Mouse (Mus musculus): ENCODE measurements around the gene Dlg2. TPM values are rescaled to one million over a fixed set of nuclear protein-coding genes. Genes with fewer than 3 reads are reported as not detected.
A peak's percentile ranks its signal among the peaks of the same experiment; 100 is the strongest.

Dlg2 gene
- total RNA-seq, 2 experiments from 2014 or later, result 1.7 to 2.3 TPM

DNA sequence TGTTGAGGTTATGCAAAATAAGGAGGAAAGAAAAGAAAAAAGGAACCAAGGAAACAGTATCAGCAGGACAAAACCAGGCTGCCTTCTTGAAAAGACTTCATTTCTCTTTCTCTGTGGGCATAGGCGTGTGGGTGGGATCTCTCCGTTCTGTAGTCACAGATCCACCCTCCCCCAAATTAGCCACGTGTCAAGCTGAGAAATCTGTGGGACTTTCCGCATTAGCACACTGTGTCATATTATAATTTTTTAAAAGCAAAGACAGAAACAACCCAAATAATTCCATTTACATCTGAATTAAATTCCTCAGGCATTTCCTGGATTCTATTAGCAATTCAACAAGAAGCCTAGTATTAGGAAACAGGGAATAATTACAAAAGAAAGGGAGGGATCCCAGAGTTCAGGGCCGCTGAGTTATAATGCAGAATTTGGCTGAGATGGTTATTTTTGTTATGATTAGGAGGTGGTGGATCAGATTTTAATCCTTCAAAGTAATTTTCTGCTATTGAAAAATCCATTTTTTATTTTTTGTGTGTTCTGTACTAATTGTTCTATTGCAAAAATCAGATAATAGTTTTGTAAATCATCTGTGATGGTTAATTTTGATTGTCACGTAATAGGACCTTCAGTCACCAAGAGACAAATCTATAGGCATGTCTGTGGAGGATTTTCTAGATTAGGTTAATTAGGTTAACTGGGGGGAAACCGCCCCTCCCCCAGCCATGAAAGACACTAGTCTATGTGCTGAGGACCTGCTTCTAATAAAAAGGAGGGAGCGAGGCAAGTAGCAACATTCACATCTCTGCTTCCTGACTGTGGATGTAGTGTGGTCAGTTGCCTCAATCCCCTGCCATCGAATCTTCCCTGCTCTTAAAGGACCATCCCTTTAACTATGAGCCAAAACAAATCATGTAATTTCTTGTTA, 63.3 kb downstream of the Dlg2 start:
- DNase-seq, result no peak

DNA sequence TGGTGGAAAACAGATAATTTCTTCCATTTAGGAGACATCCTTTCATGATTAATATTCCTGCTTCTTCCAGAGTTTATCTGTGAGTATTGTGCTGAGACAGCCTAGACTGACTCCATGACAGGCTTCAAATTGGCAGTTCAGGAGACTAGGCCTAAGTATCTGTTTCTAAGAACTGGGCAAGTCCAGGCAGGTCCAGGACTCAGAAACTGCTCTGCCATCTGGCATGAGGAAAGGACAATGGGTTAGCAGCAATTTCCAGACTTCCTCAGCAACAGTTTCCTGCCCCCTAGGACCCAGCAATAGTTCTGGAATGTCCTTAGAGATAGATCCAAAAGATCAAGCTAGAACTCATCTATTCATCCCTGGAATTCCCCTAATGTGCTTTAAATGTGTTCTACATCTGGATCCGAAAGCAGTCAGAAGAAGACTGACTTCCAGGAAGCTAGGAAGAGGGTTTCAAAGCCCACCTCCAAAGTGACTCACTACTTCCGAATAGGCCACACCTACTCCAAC, 64.4 kb downstream of the Dlg2 start:
- peak in 1 of 2 experiments; percentile 9 for DNase-seq

DNA sequence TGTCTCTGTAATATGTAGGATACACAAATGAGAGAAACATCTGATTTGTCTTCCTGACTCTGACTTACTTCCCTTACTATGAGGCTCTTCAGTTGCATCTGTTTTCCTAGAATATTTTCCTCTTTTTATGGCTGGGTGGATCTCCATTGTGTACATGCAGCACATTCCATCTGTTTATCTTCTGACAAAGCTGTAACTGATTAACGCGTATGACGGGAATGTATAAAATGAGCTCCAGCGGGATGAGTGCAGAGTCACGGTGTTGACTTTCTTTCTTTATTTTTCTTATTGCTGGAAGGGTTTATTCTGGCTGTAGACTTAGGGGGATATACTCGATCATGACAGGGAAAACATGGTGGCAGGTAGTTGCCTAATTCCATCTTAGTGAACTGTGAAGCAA, 76.9 kb downstream of the Dlg2 start:
- no peak for DNase-seq

GRCm38 (mm10) chr7:90554421-90554820, 77.9 kb downstream of the Dlg2 start:
- DNase-seq, result no peak

GRCm38 (mm10) chr7:90569130-90569529, 92.7 kb downstream of the Dlg2 start:
- DNase-seq, result no peak

DNA sequence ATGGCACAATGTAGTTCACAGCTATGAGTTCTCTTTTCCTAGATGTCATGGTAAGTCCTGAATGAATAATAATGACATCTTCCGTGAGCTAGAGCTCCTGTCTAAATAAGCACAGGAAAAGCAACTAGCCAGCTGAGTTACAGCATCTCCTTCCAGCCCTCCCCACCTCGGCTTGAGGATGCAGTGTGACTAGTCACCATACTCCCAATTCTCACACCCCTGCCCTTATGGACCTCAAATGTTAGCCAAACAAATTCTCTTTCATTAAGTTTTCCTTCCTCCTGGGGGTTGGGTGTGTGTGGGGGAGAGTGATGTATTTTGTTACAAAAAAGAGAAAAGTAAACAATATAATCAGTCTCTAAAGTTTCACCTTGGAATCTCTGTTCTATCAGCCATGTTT, 111.3 kb downstream of the Dlg2 start:
- DNase-seq, result no peak

- no peak for DNase-seq
Measured at GRCm38 (mm10) chr7:90588318-90588717, 111.8 kb downstream of the Dlg2 start.

DNA sequence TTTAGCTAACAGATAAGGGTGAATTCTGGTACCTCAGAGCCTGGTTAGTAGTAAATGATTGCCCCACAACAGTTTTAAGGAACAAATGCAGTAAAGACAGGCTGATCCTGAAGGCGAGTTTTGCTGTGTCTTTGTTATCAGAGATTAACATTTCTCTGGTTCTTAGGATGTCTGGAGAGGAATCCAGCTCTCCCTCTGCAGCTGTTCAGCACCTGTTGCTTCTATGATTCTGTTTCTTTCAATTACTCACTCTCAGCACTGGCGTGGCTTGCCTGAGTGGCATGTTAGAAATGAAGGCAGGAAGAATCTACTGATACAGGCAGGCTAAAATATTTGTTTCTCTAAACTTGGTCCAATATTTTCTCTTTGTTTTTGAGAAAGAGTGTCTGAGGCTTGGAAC, 133.3 kb downstream of the Dlg2 start:
- DNase-seq, result no peak

DNA sequence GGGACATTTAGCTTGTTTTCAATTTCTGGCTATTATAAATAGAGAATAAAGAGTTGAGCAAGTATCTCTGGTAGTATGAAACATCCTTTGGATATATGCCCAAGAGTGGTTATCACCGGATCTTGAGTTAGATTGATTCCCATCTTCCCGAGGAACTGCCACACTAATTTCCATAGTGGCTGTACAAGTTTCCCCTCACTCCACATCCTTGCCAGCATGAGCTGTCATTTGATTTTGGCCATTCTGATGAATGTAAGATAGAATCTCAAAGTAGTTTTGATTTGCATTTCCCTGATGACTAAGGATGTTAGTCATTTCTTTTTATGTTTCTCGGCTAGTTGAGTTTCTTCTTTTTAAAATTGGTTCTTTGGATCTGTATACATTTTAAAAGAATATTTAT, 154.1 kb downstream of the Dlg2 start:
- no peak for DNase-seq

DNA sequence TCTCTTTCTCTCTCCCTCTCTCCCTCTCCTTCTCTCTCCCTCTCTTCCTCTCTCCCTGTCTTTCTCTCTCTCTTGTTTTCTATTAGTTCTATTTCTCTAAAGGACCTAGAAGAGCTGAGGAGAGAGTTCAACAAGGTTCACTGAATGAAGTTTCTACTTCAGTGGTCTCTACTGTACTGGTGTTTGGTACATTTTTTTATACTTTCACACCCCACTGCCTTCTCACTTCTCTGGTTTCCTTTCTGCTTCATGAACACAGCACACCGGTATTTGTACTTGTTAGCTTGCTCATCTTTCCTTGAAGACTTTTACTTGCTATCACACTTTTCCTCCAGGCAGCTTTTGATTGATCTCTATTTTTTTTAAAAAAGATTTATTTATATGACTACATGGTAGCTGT, 173.0 kb downstream of the Dlg2 start:
- DNase-seq, result no peak

- DNase-seq, result no peak
Measured at GRCm38 (mm10) chr7:90651128-90651527, 174.7 kb downstream of the Dlg2 start.

- no peak for DNase-seq
Measured at GRCm38 (mm10) chr7:90651611-90652010, 175.1 kb downstream of the Dlg2 start.

DNA sequence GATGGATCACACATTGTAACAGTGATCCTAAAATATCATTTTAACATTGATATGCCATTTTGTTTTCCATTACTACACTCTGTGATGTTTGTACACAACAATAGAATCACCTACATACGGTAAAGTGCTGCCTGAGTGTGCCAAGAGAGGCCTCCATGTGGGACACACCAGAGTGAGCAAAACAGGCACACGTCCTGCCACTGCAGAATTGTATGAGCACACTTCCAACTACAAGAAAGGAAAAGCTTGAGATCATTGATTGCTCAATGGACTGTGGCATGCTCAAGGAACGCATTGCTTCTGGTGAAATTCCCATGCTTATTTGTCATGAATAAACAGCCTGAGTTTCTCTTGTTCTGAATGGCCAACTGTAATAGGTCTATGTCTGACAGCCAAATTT, 182.1 kb downstream of the Dlg2 start:
- no peak for DNase-seq

DNA sequence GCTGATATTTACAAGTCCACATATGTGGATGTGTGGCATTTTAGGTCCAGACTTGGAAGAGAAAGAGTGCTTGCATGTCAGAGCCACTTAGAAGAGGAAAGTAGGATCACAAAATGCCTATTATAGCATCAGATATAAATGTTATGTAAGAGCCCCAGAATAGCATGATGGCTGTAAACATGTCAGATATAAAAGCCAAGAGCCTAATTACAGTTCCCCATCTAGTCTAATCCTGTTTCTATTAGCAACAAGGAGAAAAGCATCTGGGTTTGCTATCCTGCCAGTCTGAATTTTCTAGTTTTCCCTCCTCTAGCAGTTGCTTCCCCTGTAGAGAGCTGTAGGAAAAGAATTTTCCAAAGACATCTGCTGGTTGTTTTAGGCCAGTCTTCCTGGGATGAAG, 217.6 kb downstream of the Dlg2 start:
- no peak for DNase-seq

DNA sequence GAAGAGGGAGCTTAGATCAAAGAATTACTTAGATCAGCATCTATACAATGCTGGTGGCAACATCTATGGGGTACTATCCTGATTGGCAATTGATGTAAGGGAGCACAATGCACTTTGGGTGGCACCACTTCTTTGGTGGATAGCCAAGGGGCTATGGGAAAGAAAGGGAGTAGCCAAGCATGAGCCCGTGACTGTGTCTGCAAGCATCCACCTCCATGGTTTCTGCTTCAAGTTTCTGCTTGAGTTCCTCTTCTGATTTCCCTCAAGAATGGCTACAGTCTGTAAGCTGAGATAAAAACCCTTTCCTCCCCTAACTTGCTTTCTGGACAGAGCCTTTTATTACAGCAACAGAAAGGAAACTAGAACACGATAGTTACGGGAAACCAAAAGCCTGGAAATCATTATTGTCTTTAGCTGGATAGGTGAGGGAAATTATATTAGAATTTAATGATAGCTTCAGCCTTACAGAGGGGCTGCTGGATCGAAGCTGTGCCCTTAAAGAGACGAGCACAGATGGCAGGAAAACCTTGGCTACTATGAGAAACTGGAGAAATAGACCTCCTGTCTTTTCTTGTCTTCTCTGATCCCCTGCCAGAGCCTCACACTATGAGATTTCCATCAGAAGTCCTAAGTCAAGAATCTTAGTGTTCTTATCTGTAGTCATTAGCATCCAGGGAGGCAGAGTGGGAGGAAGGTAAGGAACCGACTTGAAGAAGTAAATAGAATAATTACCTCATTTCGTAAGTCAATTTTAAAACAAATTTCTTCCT, 219.9 kb downstream of the Dlg2 start:
- no peak for DNase-seq

GRCm38 (mm10) chr7:90703163-90703852, 226.8 kb downstream of the Dlg2 start:
- no peak for DNase-seq

- no peak for DNase-seq
Measured at GRCm38 (mm10) chr7:90703951-90704350, 227.5 kb downstream of the Dlg2 start.

DNA sequence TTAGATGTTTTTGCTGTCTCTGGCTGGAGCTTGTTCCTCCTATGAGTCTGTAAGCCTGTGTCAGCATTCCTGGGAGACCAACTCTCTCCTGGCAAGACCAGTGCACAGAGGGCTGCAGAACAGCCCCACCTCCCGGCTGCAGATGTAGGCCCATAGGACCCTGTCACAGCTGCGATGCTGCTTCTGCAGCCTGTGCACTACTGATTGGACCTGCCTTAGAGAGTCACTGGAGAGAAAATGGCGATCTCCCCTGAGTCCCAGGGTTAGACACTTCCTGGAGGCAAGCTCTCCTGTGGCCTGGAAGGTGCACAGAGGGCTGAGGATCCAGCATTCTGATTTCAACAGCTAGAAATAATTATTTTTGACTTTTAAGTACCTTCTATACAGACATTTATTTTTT, 257.6 kb downstream of the Dlg2 start:
- no peak for DNase-seq

- no peak for DNase-seq
Measured at GRCm38 (mm10) chr7:90736369-90736768, 259.9 kb downstream of the Dlg2 start.

DNA sequence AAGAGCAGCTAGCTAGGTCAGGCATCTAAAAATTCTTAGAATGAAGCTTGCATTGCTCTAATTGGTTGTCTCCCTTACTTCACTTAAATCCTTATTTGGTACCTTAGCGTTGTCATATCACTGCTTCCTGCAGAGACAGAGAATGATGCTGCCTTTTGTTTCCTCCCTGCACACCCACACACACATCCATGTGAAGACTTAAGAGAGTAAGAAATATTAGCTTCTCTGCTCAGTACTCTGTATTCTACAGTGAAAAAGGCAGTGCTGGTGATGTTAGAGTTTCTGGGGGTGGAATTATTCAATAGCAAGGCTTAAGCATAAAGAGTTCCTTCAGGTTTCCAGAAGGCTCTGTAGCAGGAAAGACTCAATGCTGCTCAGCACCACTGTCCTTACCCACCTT, 272.2 kb downstream of the Dlg2 start:
- no peak for DNase-seq

- no peak for DNase-seq
Measured at GRCm38 (mm10) chr7:90787945-90788344, 311.5 kb downstream of the Dlg2 start.

DNA sequence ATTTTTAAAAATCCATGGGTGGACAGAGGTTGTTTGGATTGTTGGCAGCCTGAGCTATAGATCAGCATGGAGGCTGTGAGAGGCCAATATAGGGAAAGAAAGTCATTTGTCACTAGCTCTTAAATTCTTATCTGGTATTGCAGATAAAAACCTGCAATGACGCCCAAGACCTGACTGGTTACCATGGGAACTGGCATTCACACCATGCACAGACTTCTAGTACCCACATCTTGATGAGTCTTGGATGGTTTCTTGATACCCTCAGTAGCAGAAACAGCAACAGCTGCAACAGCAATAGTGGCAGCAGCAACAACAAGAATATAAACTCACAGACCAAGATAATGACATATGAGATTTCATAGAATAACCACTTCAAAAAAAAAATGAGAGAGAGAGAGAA, 315.1 kb downstream of the Dlg2 start:
- no peak for DNase-seq

DNA sequence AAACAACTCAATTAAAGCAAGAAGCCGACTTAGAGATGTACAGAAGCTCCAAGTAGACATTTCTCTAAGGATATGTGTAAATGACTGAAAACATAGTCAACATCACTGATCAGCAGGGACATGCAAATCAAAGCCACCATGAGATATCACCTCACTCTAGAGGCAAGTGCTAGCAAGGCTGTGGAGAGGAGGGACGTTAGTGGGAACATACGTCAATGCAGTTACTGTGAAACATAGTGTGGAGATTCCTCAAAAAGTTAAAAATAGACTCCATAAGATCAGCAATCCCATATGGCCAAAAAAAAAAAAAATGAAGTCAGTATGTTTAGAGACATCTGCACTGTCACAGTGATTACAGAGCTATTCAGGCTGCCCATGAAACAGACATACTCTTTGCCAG, 349.2 kb downstream of the Dlg2 start:
- DNase-seq, result no peak
